Mouse (Mus musculus) E14TG2a.4 (cell line): Measurements from ENCODE around the gene Slc9a1.

Experiments
- CTCF ChIP-seq: conservative IDR thresholded peaks from 2 replicates; pipeline ENCODE4 v1.5.1; 2014; ENCODE audit warnings: low read length
- NANOG ChIP-seq: IDR thresholded peaks from 2 replicates; pipeline ENCODE4 v1.6.1; 2014; ENCODE audit warnings: borderline replicate concordance, low read length, mixed read lengths
- POU5F1 ChIP-seq: IDR thresholded peaks from 2 replicates; pipeline ENCODE4 v1.6.1; 2014; ENCODE audit warnings: low read length, borderline replicate concordance

- TF ChIP-seq CTCF: no peak
- no peak for TF ChIP-seq NANOG
- TF ChIP-seq POU5F1: no peak
Observed at GRCm38 (mm10) chr4:133397961-133398360, 28.5 kb downstream of the Slc9a1 start.
